Mouse (Mus musculus): ENCODE measurements around the gene Pappa.

The Pappa gene

GRCm38 (mm10) chr4:65321959-65322358, 198.0 kb downstream of the Pappa start:
- DNase-seq (ENCODE audit: extremely low read depth, low read depth, low spot score) = no peak

GRCm38 (mm10) chr4:65325816-65326215, 201.8 kb downstream of the Pappa start:
- no peak for DNase-seq (ENCODE audit: extremely low read depth, low read depth, low spot score)

- DNase-seq (ENCODE audit: extremely low read depth, low read depth, low spot score) = no peak
Measured at GRCm38 (mm10) chr4:65328486-65329308, 204.7 kb downstream of the Pappa start.

GRCm38 (mm10) chr4:65333718-65334117, 209.7 kb downstream of the Pappa start:
- DNase-seq (ENCODE audit: extremely low read depth, low read depth, low spot score) = no peak

- DNase-seq (ENCODE audit: extremely low read depth, low read depth, low spot score) = no peak
Measured at GRCm38 (mm10) chr4:65341766-65342165, 217.8 kb downstream of the Pappa start.

GRCm38 (mm10) chr4:65350521-65350920, 226.5 kb downstream of the Pappa start:
- no peak for DNase-seq (ENCODE audit: extremely low read depth, low read depth, low spot score)

- DNase-seq (ENCODE audit: extremely low read depth, low read depth, low spot score) = no peak
Measured at GRCm38 (mm10) chr4:65354580-65354979, 230.6 kb downstream of the Pappa start.

GRCm38 (mm10) chr4:65367135-65367534, 243.2 kb downstream of the Pappa start:
- no peak for DNase-seq (ENCODE audit: extremely low read depth, low read depth, low spot score)

GRCm38 (mm10) chr4:65372731-65373130, 248.8 kb downstream of the Pappa start:
- DNase-seq (ENCODE audit: extremely low read depth, low read depth, low spot score) = peak; percentile 57

- DNase-seq (ENCODE audit: extremely low read depth, low read depth, low spot score) = no peak
Measured at GRCm38 (mm10) chr4:65373841-65374240, 249.9 kb downstream of the Pappa start.

GRCm38 (mm10) chr4:65376571-65376970, 252.6 kb downstream of the Pappa start:
- no peak for DNase-seq (ENCODE audit: extremely low read depth, low read depth, low spot score)

GRCm38 (mm10) chr4:65379461-65379860, 255.5 kb downstream of the Pappa start:
- DNase-seq (ENCODE audit: extremely low read depth, low read depth, low spot score) = no peak

- DNase-seq (ENCODE audit: extremely low read depth, low read depth, low spot score) = no peak
Measured at GRCm38 (mm10) chr4:65383070-65383469, 259.1 kb downstream of the Pappa start.

- DNase-seq (ENCODE audit: extremely low read depth, low read depth, low spot score) = no peak
Measured at GRCm38 (mm10) chr4:65391001-65391400, 267.0 kb downstream of the Pappa start.

GRCm38 (mm10) chr4:65396806-65397205, 272.8 kb downstream of the Pappa start:
- no peak for DNase-seq (ENCODE audit: extremely low read depth, low read depth, low spot score)

- no peak for DNase-seq (ENCODE audit: extremely low read depth, low read depth, low spot score)
Measured at GRCm38 (mm10) chr4:65399457-65399856, 275.5 kb downstream of the Pappa start.

- no peak for DNase-seq (ENCODE audit: extremely low read depth, low read depth, low spot score)
Measured at GRCm38 (mm10) chr4:65402286-65402685, 278.3 kb downstream of the Pappa start.

- no peak for DNase-seq (ENCODE audit: extremely low read depth, low read depth, low spot score)
Measured at GRCm38 (mm10) chr4:65402836-65403634, 279.1 kb downstream of the Pappa start.

Measured in fat pad, adult 2 months (tissue).